Mouse (Mus musculus) layer of hippocampus, postnatal 14 days (tissue): ENCODE measurements around the gene Rere. TPM values are rescaled to one million over a fixed set of nuclear protein-coding genes. Genes with fewer than 3 reads are reported as not detected.
A peak's percentile ranks its signal among the peaks of the same experiment; 100 is the strongest.
"Not testable (repeated sequence)": the region's sequence is repeated elsewhere in the genome, so short reads cannot be mapped to it uniquely, and the experiment has no call there.

ENCODE experiments used
- DNase-seq, 2 experiments: peaks; one replicate each; pipeline ENCODE4 v3.0.0; 2021 to 2022; ENCODE audit warnings: low spot score in 2 of 2, mixed read lengths in 1 of 2
- total RNA-seq, 2 experiments: library from RNA; stranded (reverse); gene quantifications; 2 replicates each; pipeline ENCODE4 v1.2.3; 2021

The Rere gene
- total RNA-seq, 2 experiments from 2014 or later: 118 to 127 TPM

DNA sequence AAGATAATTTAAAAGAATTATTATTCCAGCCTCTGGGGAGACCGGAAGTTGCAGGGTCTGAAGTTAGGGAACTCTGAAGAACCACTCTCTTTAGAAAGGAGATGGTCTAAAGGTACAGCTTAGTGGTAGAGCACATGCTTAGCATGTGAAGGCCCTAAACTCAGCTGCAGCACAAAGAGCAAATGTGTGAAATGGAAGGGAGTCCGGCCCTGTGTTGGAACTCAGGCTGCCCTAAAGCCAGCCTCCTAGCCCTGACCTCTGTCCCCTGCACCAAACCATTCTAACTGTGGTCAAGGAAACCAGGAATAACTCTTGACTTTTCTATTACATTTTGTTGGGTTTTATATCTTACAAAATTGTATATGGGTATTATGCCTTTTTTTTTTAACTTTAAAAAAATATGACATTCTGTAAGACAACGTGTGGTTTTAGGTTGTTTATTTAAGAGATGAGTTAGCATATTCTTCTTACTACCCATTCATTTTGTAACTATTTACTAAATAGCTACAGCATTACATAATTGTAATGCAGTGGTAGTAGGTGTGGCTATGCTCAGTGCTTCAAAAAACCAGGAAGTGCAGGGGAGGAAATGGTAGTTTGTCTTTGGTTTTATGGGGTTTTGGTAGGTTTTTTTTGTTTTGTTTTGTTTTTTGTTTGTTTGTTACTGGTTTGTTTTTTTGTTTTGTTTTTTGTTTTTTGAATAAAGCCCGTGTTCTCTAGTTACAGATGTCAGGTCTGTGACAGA, 312.2 kb downstream of the Rere start:
- no peak for DNase-seq

DNA sequence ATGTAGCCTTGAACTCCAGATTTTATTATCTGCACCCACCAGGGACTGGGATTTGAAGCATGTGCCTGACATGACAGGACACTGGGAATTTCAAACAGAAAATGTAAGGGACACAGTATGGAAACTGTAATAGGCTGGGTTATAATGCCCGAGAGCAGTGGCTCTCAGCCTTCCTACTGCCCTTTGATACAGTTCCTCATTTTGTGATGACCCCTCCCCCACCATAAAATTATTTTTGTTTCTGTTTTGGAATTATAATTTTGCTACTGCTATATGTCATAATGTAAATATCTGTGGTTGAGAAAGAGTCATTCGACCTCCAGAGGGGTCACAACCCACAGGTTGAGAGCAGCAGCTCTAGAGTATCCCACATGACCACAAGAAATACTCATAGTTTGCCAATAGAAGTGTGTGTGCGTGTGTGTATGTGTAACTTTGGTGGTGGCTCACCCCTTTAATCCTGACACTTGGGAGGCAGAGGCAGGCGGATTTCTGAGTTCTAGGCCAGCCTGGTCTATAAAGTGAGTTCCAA, 312.9 kb downstream of the Rere start:
- no peak for DNase-seq

- no peak for DNase-seq
Measured at GRCm38 (mm10) chr4:150595071-150595470, 313.6 kb downstream of the Rere start.

- DNase-seq: no peak
Measured at GRCm38 (mm10) chr4:150595991-150596390, 314.5 kb downstream of the Rere start.

- peak; percentile 39 to 64 for DNase-seq
Measured at GRCm38 (mm10) chr4:150598686-150599085, 317.2 kb downstream of the Rere start.

DNA sequence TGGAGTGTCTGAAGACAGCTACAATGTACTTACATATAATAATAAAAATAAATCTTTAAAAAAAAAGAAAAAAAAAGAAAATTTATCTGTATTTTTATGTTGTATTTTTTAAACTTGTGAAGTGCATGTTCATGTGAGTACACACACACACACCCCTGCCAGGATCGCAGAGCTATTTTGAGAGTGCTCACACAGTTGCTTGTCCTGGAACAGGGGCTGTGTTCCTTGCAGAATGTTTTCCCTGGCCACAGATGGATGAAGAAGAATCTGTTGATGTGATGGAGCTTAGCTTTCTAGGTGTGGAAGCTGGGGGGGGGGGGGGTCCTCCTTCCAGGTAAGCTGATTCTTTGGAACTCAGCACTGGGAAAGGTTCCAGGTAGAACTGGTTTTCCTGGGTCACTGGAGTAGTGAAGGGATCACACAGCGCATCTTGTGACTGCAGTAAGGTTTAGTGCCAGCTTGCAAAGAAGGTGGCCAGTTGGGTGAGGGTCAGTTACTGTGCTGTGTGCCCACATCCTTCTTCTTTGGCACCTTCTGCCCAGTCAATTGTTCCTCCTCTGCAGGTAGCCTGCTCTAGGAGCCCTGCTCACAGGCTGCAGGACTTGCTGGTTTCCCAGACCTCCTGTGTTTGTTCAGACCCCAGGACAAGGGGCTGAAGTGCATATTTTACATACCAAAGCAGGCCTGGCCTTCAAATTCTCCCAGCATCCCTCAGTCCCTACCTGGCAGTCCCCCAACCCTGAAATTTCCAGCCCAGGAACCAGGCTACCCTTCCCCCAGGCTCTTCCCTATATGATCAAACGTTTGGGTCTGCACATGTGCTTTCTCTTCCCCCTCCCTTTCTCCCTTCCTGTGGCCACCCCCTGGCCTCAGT, 317.9 kb downstream of the Rere start:
- DNase-seq: no peak

DNA sequence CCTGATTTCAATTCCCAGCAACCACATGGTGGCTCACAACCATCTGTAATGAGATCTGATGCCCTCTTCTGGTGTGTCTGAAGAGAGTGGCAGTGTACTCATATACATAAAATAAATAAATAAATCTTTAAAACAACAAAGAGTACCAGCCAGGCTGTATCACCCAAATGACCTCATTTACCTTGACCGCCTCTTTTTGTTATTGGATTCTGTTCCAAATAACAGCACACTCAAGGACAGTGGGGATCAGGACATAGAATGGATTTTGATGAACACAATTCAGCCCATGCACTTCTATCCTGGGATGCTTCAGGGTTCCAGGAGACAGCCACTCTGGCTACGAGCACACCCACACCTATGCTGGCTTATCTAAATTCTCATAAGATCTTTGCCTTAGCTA, 319.1 kb downstream of the Rere start:
- DNase-seq: not testable (repeated sequence)

- DNase-seq: no peak
Measured at GRCm38 (mm10) chr4:150601489-150601888, 320.0 kb downstream of the Rere start.

GRCm38 (mm10) chr4:150603366-150604061, 322.1 kb downstream of the Rere start:
- no peak for DNase-seq

DNA sequence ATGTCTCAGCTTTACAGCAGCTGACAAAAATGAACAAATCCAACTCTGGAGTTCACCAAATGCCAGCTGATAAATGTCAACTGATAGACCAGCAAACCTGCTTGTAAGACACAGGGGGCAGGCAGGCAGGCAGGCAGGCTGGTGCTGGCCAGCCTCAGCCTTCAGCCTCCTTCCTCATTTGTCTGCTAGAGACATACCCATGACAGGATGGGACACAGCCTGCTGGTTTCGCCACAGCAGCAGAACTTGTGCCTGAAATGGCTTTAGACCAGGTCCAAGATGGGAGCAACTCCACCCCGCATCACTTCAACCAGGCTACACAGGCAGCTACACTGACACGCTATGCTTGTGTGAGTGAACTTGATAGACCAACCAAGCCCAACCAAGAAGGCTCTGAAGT, 324.4 kb downstream of the Rere start:
- DNase-seq: no peak

DNA sequence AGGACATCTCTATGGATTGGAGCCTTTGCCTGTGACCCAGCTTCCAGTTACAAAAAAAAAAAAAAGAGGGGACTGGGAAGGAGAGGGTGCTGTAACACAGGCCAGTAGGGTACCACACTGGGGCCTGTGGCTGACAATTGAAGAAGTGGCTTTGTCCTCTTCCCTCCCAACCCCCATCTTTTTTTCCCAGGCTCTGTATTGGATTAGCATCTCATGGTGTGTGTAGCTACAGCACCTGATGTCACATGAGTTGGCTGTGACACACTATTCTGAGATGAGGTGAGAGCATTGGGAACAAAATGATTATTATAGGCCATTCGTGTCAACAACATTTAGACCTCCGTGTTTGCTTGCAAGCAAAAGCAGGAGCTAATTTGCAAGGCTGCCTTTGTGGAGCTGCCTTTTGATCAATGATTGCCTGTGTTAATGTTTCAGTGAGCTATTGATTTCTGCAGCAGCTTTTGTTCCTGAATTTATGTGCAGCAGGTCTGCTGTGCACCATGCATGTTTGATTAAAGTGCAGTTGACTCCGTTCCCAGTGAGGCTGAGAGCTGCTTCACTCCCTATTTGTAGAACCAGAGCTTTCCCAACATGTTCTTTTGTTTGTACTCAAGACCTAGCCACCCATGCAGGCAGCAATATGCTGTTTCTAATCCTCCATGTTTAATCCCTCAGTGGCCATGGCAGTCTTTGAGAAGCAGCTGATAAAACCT, 325.2 kb downstream of the Rere start:
- DNase-seq: peak; percentile 39 to 68

DNA sequence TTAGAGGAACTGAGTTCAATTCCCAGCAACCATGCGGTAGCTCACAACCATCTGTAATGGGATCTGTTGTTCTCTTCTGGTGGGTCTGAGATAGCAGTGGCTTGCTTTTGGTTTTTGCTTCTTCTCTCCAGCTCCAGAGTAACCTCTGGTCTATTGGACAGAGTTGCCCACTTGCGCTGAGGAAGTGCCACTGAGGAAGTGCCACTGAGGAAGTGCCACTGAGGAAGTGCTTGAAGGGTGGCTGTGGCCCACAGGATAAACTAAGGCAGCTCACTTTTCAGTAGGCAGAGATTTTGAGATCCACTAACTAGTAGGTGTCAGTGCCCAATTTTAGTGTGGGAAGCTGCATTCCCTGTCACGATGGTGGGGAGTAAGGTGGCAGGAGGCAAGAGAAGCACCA, 327.2 kb downstream of the Rere start:
- no peak for DNase-seq

GRCm38 (mm10) chr4:150613715-150614114, 332.3 kb downstream of the Rere start:
- no peak for DNase-seq

DNA sequence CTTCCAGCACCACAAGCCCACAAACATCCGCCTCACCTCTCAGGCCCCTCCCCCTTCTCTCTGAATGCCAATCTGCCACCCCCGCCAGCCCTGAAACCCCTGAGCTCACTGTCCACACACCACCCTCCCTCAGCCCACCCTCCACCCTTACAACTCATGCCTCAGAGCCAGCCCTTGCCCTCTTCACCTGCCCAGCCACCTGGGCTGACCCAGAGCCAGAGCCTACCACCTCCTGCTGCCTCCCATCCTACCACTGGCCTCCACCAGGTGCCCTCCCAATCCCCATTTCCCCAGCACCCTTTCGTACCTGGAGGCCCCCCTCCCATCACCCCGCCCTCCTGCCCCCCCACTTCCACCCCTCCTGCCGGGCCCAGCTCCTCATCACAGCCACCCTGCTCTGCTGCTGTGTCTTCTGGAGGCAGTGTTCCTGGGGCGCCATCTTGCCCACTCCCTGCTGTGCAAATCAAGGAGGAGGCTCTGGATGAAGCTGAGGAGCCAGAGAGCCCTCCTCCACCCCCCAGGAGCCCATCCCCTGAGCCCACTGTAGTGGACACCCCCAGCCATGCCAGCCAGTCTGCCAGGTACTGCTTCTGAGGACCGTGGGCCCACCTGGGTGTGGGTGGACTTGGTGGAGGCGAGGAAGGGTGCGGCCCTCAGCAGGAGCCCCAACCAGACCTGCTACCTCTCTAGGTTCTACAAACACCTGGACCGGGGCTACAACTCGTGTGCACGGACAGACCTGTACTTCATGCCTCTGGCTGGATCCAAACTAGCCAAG, 334.0 kb downstream of the Rere start:
- DNase-seq: no peak

DNA sequence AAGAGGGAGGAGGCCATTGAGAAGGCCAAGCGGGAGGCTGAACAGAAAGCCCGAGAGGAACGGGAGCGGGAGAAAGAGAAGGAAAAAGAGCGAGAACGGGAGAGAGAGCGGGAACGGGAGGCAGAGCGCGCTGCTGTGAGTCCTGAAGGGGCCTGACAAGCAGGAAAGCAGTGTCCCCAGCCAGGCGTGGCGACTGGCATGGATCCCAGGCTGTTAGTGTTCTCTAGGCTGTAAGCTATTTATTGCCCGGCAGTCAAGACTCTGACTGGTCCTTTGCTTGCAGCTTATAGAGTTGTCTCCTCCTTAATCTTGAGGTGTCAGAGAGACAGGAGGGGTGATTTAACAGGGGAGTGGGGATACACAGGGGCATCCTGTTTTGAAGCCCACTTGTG, 334.6 kb downstream of the Rere start:
- no peak for DNase-seq

- DNase-seq: no peak
Measured at GRCm38 (mm10) chr4:150616841-150617240, 335.4 kb downstream of the Rere start.

DNA sequence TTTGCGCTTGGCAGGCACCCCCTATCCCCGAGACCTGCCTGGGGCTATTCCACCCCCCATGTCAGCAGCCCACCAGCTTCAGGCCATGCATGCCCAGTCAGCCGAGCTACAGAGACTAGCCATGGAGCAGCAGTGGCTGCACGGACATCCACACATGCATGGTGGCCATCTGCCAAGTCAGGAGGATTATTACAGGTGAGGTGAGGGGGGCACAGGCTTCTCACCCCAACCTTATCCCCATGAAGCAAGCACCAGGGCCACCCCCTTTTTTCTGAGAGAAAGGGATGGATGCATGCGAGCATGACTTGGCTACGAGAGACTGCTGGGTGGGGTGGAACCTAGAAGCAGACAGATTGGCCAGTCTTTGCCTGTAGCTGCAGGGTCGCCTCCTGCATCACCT, 337.6 kb downstream of the Rere start:
- no peak for DNase-seq

GRCm38 (mm10) chr4:150622641-150623040, 341.2 kb downstream of the Rere start:
- DNase-seq: no peak

DNA sequence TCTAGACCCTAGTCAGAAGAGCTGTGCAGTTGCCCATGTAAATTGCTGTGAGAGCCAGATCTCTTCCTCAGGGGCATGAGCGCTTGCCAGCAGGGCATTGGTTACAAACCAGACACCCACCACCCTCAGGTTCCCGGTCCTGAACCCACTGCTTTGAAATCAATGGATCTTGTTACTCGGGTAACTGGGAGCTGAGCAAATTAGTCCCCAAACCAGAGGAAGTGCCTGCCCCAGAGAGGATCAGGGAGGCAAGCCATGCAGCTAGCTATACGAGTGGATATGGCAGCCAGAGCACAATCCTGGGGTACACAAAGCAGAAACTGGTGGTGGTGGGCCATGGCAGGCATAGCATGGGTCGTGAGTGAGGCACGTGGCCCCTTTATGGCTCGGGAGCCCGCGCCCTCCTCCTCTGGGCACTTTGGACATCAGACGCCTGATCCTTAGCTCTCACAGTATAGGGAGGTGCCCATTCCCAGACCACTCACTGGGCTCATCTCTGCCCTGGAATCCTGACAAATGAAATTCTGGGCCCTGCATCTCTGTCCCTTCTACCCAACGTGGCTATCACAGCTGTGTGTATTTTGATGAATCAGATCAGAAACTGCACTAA, 342.9 kb downstream of the Rere start:
- DNase-seq: no peak

- no peak for DNase-seq
Measured at GRCm38 (mm10) chr4:150624933-150625332, 343.5 kb downstream of the Rere start.
